Mouse (Mus musculus): ENCODE measurements around the gene Sf3a1.

GRCm38 (mm10) chr11:4183511-4183910 is 23.4 kb downstream of the Sf3a1 start:
- no peak for TF ChIP-seq CTCF (IDR thresholded peaks at IDR 0.05; ENCODE audit: extremely low read depth, insufficient read length, insufficient replicate concordance, low read depth, low read length)
- no peak for TF ChIP-seq POLR2A (IDR thresholded peaks at IDR 0.05; ENCODE audit: low read depth, low read length)

Data from small intestine, adult 2 months (tissue).